Mouse (Mus musculus): ENCODE results near the gene Vdr.

The Vdr gene

DNA sequence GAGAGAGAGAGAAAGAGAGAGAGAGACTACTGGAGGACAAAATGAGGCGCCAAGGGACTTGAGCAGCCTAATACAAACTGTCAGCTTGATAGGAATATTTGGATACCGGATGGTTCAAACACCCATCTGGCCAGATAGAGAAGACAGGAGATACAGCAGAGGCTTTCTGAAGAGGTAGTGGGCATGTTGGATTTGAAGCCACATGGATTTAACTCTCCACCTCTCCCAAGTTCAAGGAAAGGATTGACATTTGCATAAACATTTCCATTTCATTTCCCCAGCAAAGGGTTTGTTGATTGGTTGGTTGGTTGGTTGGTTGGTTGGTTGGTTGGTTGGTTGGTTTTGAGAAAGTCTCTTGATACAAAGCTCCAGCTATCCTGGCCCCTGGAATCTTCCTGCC is 62.6 kb downstream of the Vdr start:
- DNase-seq (ENCODE audit: low read depth, low spot score) = no peak

DNA sequence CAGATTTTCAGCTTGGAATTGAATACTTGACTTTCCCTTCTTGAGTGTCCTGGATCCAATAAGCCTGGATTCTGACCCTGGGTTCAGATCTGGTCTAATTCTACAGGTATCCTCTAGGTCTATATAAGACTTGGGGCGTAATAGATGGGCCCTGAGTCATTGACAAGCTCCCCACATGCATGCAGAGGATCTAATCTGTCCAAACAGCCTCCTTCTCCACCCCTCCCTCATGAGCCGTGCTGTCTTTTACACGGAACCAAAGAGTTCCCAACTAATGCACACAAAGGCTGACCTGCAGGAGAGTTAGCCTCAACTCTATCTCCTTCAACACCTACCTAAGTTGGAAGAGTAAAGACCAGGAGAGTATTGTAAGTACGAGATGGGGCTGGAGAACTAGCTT is 63.1 kb downstream of the Vdr start:
- no peak for DNase-seq (ENCODE audit: low read depth, low spot score)

DNA sequence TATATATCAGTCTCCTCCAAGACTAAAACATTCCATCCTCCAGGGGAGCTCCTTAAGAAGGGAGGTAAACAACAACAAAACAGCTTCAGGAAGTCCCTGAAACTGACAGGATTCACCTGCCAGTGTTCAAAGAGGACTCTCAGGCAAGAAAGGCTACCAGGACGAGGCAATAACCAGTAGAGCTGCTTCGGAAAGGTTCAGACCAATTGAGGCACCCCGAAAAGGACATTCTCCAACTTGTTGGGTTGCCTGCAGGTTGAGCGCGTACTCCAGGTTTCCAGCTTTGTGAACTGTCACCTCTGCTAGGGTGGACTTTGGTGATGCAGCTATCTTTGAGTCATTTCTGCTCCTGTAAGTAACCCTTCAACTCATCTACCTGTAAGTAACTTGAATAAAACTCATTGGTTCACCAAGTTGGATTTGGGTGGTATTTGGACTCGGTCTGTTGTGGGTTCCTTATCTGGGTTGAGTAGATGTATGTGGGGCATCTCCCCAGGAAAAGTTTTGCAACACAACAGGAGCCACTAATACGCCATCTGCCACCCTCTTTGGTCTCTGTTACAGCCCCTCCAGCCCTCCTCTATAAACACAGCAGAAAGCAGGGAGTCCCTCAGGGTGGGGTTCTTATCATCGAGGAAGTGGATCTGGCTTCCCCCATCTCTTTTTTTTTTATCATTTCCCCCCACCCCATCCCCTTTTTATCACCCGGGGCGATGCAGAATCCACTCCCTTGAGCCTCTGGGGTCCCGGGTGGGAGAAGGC is 64.1 kb downstream of the Vdr start:
- no peak for DNase-seq (ENCODE audit: low read depth, low spot score)

DNA sequence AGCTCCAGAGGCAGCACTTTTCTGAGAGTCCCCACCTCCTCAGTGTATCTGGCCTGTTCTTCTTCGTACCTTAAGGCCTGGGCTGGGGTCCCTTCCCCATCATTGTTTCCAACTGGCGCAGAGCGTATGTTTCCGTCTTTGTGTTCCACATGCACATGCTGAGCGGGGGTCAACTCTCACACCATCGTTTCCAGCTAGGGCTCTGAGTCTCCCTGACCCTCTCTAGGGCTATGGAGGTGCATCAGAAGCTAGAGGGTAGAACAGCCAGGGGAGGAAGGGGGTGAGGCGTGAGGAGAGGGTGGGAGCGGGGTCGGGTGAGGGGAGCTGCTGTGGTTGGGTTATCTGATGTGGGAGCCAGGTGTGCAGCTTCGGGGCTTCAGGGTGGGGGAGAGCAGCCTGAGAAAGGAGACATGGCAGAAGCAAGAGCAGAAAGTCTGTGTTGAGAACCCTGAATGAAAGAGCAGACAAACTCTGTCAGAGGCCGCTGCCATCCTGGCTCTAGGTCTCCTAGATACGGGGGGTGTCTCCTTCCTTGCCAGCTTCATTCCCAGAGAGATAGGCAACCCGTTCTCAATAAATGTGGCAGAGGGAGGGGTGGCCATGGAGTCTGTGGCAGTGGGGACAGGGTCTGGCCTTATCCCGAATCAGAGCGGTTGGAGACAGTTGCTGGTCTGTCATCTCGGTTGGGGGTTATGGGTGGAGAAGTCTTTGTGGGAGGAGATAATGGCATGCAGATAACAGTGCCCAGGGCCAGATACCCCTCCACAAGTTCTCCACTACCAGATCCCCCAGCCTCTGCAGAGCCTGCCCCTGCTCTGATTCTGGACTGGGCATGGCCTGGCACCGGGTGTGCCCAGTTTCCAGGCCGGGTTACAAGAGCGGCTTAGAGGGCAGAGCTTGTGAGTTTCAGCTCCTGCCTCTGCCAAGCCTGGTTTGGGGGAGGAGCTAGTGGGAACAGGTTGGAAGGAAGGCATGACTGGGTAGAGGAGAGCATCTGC is 66.1 kb downstream of the Vdr start, which contains the start of gene Hdac7:
TSS of gene Hdac7 (minus strand) at position 466 of the 998 bp plus-strand sequence.
- no peak for DNase-seq (ENCODE audit: low read depth, low spot score)

DNA sequence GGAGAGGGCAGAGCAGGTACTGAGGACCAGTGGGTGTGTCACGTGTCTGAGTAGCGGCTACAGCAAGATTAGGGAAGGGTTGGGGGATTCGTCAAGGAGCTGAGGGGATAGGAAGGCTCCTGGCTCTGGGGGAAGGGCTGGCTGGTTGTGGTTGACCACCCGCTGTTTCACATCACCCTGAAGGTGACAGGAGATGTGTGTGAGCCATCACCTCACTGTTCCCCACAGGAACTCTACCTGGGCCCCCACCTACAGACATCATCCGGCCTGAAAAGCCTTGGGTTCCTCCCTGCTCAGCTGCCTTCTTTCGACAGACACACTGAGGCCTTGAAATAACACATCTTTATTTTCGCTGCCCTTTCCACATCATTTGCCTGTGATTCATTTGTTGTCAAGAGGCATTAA is 67.2 kb downstream of the Vdr start:
- DNase-seq (ENCODE audit: low read depth, low spot score) = no peak

DNA sequence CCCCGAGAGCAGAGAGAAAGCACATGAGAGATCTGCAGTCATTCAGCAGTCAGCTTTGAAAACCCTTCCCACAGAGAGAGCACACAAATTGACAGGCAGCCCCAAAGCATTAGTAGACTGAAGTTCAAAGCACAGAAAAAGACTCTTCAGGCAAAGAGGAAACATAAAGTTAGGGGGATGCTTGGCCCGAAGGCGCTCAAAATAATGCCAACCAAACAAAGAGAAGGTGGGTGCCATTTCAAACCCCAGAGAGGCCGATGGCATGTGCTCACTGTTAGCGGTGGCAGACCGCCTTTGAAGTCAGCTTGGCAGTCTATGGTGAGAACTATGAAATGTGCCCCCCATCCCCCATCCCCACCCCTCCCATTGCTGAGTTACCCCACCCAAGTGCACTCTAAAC is 68.4 kb downstream of the Vdr start:
- no peak for DNase-seq (ENCODE audit: low read depth, low spot score)

DNA sequence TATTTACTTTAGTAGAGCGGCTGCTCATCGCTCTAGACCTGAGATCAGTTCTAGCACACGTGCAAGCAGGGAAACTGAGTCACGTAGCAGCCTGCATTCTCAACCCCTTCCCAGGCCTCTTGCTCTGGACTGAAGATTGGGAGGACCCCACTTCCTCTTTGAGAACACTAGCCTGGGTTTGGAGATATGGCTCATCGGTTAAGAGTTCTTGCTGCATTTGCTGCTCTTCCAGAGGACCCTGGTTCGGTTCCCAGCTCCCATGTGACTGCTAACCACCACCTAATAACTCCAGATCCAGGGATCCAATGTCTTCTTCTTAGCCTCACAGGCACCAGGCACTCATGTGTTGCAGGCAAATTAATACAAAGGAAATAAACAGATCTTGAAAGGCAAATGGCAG is 69.0 kb downstream of the Vdr start:
- DNase-seq (ENCODE audit: low read depth, low spot score) = no peak

DNA sequence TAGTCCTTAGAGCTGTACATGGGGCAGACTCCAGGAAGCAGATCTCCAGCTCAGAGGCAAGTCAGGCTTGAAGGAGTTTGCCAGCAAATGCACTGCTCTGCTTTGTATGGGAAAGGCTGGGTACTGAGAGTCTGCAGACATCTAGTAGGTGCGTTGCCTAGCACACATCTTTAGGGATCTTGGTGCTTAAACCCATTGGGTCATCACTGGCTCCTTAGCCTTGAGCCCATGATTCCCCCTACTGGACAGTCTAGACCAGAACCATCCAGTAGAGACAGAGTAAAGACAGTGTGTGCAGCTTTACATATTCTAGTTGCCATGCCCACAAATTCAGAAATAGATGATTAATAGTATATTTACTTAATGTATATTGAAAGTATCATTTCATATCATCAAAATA is 69.6 kb downstream of the Vdr start:
- no peak for DNase-seq (ENCODE audit: low read depth, low spot score)

DNA sequence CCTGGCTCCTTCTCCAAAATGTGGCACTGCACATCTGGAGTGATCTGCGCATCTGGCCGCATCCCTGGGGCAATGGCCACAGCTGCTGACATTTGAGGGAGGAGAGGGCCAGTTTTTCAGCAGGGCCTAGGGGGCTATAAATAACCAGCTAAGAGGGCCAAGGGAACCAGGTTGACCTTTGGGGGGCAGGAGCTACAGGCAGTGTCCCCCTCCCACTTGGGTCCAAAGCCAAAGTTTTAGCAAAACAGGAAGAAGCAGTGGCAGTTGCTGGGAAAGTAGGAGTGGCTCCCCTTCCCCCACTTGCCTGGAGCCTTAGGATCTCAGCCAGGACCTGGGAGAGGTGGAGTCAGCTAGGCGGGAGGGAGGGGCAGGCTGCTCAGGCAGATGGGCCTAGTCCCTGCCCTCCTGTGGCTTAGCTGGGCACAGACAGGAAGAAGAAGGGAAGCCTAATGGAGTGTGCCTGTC is 70.4 kb downstream of the Vdr start:
- DNase-seq (ENCODE audit: low read depth, low spot score) = peak; percentile 64

DNA sequence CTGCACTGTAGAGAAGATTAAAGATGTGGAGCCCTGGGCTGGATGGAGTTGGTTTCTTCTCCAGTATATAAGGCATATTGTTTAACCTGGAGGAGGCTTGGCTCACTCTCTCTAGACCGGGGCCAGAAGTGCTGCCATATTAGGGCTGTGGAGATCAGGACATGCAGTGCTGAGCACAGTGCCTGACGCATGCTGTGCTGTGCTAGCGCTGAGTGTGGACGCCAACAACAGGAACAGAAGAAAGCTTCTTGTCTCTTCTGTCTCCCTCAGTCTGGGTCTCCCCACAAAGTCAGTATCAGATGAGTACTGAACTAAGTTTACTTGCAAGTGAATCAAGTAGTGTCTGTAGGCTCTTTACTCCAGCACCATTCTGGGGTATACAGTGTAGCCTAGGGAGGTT is 71.0 kb downstream of the Vdr start:
- DNase-seq (ENCODE audit: low read depth, low spot score) = no peak

DNA sequence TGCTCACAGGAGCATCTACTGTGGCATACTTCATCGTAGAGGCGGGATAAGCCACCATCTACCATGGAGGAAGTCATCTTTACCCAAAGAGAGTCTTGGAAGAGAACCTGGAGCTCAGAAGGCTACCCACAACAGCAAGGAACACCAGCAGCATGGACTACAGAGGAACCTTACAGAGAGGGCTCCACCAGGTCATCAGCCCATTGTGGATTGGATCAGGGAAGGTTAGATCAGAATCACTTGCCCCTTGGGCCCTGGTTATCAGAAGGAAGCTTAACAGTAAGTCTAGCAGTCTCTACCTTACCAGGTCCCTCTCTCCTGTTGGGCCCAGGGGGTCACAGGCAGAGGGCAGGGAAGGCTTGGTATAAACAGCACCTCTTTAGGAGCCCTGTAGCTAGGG is 71.4 kb downstream of the Vdr start:
- DNase-seq (ENCODE audit: low read depth, low spot score) = no peak

DNA sequence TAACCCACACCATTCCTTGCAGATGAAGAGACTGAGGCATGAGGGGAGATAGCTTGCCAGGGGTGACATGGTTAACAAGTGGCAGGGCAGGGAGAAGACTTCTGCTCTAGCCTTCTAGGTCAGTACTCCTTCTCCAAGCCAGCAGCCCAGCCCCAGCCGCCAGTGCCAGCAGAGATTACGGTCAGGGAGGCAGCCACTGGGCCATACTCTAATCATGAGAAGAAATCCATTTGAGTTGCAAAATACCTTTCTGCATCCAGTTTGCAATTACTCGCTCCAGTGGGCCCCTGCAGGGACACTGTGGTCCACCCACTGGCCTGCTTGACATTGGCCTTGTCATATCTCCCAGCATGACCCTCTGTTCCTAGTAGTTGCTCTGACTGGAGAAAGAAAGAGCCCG is 72.0 kb downstream of the Vdr start:
- no peak for DNase-seq (ENCODE audit: low read depth, low spot score)

DNA sequence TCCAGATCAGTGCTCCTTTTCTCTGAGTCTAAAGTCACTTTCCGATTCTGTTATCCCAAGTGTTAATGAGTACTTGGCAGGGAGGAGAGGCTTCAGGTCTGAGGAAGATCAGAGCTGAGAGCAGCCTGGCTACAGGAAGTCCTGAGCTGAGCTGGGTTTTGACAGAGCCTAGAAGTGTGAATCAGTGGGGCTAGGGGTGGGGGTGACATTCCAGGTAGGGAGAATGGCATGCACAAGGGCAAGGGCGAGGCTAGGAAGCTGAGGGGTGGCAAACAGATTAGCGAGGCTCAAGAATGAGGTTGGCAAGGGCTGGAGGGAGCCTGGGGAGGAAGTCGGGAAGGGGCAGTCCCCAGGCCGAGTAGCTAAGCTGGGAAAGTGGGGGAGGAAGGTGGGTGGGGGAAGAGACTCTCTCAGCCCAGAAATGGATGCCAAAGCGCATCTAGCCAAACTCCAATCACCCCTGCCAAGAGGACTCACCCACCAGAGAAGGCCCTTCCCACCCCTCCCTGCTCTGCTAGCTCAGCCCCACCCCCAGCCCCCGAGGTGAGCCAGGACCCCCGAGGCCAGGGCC is 72.9 kb downstream of the Vdr start:
- no peak for DNase-seq (ENCODE audit: low read depth, low spot score)

DNA sequence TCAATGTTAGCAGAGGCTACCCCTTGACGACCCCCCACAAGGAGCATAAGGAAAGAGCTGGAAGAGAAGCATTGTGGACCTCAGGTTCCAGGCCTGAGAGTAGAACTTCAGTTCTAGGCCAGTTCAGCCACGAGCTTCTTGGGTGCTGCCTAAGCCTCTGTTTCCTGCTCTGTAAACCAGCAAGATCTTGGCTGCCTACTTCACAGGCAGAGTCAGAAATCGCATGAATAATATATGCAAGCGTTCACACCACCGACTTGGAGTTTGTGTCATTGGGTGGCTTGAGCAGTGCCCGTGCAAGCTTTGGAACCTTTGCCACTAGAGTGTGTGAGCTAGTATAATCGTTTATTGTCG is 73.6 kb downstream of the Vdr start:
- DNase-seq (ENCODE audit: low read depth, low spot score) = no peak

DNA sequence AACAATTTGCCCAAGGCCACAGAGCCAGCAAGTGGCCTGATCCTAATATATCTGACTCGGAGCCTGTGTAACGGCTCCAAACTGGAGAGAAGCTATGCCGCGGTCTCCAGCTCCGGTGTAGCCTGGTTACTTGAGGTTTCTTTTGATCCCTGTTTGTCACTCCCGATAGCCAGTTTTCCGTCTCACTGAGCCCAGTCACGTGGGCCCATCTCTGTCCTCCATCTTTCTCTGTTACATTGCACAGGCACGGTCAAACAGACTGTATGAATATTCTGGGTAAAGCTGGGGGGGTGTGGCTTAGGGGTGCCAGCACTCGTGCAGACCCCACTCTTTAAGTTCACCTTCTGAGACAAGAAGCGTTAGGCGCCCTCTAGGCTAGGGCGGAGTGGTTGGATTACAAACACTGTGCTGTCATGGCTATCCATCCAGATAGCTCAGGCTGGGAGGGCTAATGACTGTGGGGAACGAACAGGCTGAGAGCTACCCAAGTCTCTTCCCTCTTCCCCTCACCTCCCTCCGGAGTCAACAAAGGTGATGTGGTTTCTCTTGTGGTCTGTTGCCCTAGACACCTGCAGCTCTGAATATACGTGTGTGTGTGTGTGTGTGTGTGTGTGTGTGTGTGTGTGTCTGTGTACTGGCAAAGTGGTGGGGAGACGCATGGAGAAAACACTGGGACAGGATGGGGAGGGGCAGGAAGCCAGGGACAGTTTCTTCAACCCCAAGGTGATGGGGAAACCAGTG is 74.1 kb downstream of the Vdr start:
- DNase-seq (ENCODE audit: low read depth, low spot score) = no peak

DNA sequence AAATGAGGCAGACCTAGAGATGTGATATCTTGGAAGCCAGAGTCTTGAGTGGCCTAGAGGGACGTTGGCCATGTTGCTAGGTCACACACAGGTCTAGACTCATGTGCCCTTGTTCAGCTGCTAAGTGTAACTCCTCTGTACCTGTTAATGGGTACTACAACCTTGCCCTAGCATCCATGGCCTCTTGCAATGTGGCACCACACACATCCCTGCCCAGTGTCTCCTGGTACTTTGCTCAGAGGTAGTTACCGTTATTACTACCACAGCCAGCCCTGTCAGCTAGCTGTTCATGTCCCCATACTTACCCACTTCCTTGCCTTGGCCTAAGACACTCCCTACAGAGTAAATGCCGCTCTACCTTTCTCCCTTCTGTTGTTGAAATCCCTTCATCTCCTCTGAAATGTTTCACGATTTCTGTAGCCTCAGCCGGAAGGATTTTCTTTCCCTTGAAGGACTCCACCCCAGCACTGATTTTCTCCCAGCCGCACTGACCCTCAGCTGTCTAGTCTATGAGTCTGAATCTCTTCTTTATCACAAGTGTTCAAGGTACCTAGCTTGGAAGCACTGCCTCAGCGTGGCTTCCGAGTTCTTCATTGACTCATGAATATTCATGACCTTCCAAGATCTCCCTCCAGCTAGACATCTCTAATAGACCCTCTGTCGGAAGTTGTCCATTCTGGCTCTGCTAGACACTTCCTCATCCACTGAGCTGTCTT is 77.5 kb downstream of the Vdr start:
- no peak for DNase-seq (ENCODE audit: low read depth, low spot score)

DNA sequence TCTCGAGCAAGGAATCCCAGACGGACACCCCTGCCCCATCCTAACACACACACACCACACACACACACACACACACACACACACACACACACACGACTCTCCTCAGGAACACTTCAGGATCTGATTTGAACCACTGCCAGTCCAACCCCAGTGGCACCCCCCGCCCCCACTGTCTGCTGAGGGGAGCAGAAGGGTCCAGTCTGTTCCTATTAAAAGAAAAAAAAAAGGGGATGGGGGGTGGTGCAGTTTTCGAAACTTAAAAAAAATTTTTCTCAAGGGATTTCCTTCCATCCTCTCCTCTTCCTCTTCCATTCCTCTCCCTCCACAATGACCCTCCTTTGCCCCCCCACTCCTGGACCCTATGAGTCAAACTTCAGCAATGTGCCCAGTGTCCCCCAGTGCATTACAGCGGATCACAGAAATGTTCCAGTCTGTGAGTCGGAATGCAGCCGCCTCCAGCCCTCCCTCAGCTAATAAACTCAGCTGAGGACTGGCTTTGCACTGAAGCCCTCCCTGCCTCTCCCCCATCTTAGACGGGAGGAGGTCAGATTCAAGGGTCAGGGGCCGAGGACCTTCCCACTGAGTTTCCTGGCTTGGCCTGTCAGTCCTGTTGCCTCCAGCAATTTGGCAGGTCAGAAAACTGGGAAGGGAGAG is 78.3 kb downstream of the Vdr start:
- DNase-seq (ENCODE audit: low read depth, low spot score) = peak; percentile 61

DNA sequence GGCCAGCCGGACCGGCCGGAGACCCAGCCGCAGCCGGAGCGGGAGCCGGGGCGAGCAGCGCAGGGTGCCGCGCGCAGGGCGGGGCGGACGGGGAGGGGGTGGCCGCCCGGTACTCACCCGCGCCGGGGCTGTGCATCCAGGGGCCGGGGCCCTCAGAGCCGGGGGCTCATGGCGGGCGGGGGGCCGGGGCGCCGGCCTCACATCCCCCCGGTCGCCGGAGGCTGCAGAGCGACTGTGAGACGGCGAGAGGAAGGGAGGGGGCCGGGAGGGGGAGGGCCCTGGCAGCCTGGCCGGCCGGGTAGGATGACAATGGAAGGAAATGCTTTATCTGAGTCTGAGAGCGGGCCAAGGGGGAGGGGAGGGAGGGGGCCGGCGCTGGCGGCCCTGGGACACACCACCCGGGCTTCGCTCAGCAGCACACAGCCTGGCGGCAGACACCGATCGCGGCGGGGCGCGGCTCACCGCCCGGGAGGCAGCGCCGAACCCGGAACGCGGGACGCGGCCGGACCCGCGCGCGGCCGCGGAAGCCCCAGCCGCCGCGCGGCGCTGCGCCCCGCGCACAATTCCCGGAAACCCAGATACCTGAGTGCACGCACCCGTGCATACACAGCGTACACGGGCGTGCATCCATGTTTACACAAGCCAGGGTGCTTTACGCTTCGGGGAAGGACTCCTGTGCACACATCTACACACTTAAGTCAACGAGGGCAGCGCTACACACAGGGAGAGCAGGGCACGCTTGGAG is 79.0 kb downstream of the Vdr start:
- peak; percentile 81 for DNase-seq (ENCODE audit: low read depth, low spot score)

DNA sequence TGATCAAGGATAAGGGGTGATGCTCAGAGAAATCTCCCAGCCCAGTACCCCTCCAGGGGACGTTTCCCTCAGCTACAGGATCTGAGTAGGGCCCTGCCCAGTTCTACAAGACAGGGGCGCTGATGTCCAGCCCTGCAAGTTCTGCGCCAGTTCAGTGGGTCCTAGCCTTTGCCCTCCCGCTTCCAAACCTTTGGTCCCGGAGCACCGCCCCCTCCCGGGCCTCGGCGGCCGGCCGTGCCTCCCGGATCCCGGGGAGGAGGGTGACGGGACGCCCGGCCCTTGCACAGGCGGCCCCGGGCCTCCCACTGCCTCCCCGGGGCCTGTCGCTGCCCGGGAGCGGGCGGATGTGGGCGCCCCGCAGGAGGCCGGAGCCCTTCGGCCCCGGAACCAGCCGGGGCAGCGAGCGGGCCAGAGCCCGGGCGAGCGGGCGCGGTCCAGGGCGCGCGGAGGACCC is 79.6 kb downstream of the Vdr start:
- no peak for DNase-seq (ENCODE audit: low read depth, low spot score)
